Mouse (Mus musculus) lung, adult 2 months (tissue): ENCODE measurements at regions not wholly inside any gene's neighbourhood (a gene's known extent, or its start where the extent isn't known, plus 50 kb on each side); places are given as distances from the start of the nearest gene placed in this dataset.

Experiments used
- CTCF ChIP-seq: fragments of 200-500 bp; IDR thresholded peaks from 2 replicates; pipeline ENCODE4 v1.5.1; 2011; ENCODE audit warnings: mild to moderate bottlenecking, low read length, control low read depth; ENCODE audit not compliant: insufficient read depth
- POLR2A ChIP-seq: fragments of 200-500 bp; IDR thresholded peaks from 2 replicates; pipeline ENCODE4 v1.6.1; 2011; ENCODE audit warnings: low read depth, mild to moderate bottlenecking, control low read depth, low read length, borderline replicate concordance; ENCODE audit errors: extremely low read depth

GRCm38 (mm10) chr4:32148597-32148996, 90.0 kb upstream of the Bach2 start:
- TF ChIP-seq CTCF (no peak), POLR2A (no peak)
